Mouse (Mus musculus) granulocyte monocyte progenitor cell, adult 5-6 weeks (primary cell): Measurements from ENCODE around the gene Itgb3. TPM values are rescaled to one million over a fixed set of nuclear protein-coding genes. Genes with fewer than 3 reads are reported as not detected.

Experiments used
- ATAC-seq: replicated peaks from 2 replicates; pipeline ENCODE4 v1.8.0; 2016; ENCODE audit warnings: mild to moderate bottlenecking, moderate TSS enrichment, inconsistent platforms; ENCODE audit not compliant: poor library complexity, severe bottlenecking
- total RNA-seq, 2 experiments: library from RNA; stranded (forward) in 1 of 2; stranded (reverse) in 1 of 2; fragments of 200-712, 200-1000 nt in 1 of 2; fragments of >200 nt in 1 of 2; fragmentation: Nextera tagmentation in 1 of 2; gene quantifications; 2 replicates each; pipeline ENCODE4 v1.2.3; 2014 to 2017

The Itgb3 gene
- total RNA-seq, 2 experiments from 2014 or later: 1.9 to 7.2 TPM

DNA sequence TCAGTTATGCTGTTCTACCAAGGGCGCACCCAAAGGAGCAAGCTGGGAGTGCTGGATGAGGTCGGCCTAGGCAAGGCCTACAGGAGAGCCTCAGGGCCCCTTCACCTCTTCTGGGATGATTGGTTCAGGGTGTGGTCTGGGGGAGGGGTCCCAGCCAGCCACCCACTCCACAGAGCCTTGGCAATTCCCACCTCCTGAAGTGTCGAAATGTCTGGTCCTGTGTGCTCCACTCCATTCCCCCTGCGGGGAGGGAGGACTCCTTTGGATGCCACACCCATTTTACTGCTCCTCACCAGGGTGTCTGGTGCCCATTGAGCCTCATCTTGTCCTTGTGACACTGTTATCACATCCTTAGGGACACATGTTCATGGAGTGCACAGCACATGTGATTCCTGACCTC is 38.4 kb downstream of the Itgb3 start:
- ATAC-seq: no peak

DNA sequence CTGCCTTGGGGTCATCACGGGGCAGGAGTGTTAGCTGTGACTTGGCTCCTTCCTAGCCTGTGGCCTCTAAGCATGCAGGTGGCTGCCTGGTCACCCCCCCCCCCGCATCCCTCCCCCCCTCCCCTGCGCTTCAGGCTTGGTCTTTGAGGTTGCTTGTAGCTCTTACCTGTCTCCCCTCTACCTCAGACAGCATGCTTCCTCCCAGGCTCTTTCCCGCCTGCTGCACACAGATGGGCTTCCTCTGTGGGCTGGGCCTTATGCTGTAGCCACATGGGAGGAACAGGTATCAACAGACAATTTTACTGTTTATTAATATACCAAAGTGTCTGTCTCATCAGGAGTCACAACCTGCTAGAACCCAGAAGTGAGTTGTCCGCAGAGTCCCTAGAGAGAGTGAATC is 38.8 kb downstream of the Itgb3 start:
- ATAC-seq: no peak

DNA sequence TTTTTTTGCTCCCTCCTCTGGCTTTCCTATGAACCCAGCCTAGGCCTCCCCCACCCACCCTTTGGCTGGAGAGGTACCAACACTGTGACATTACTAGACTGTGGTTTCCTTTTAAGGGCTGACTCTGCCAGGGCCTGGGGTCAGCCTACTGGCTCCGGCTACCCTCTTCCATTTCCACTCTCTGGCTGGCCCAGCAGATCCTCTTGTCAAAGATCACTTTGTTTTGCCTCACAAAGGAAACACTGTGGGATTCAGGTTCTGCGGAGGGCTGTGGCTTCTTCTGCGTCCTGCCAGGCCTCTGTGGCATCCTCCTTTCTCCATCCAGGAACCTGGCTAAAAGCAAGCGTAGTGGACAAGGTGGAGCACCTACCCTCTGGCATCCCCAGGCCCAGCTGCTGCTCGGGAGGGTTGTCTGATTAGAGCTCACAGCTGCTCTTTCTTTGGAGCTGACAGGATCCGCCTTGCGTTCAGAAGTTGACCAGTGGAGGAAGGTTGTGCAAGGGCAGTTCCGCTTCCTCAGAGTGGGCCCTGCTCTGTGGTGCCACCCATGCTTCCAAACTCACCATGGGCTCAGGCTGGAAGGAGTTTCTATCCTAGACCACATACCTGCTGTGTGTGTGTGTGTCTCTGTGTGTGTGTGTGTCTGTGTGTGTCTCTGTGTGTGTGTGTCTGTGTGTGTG is 39.5 kb downstream of the Itgb3 start:
- ATAC-seq: peak; percentile 94

DNA sequence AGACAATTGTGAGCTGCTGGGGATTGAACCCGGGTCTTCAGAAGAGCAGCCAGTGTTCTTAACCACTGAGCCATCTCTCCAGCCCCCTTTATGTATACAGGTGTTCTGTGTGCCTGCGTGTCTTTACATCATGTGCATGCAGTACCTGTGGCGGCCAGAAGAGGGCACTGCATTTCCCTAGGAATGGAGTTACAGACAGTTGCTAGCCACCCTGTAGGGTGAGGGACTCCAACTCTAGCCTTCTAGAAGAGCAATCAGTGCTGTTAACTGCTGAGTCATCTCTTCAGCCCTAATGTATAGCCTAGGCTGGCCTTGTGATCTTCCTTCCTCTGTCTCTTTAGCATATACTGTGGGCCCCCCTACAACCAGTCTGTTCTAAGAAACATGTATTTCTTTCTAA is 40.8 kb downstream of the Itgb3 start:
- ATAC-seq: peak; percentile 41

DNA sequence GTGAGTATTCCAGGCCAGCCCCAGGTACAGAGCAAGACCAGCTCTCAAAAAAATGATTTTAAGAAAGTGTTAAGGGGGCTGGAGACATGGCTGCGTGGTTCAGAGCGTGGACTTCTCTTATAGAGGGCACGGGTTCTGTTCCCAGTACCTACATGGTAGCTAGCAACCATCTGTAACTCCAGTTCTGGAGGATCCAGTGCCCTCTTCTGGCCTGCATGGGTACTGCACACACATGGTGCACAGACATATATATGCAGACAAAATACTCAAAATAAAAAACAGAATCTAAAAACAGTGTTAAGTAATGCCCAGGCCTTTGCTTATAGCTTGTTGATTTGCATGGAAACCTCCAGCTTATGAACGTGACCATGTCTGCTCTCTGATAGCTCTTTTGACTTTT is 52.8 kb downstream of the Itgb3 start:
- ATAC-seq: no peak

DNA sequence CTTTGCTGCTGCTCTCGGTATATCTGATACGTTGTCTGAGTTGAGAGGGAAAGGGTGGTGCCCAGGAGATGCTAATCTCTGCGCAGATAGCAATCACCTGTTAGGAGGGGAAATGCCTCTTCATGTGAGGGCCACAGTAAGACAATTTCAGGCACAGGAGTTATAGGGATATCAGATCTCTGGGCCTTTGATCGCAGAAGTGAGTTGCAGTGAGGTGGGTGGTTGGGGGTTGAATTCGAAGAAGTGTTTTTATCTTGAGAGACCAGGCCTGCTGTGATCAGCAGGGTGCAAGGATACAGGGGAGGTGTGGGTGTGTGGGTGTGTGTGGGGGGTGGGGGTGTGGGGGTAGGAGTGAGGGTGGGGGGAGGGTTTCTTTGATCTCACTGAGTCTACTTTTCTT is 53.3 kb downstream of the Itgb3 start:
- ATAC-seq: no peak

DNA sequence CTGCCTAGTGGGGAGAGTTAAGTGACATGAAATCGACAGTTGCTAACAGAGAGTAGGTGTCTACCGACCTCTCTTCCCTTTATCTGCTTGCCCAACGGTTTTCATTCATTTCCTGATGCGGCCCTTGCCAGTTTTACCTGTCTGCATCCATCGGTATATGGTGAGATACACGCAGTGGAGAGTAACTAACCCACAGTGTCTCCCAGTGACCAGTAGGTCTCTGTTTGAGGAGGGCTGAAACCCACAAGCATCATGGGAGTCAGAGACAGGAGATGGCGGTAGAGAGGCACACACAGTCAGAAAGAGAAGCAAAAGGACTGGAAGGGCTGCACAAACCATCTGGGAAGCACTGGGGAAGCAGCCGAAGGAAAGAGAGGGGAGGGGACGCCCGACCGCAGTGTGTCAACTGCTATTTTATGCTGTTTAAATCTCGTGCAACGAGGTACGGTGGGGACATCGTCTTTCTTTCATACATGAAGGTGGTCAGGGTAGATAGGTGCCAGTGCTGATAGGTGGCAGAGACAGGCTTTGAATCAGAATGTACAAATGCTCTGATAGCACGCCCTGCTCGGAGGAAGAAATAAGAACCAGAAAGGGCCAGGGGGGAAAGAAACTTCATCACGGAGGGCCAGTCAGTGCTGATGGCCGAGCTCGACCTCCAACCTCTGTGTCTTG is 53.9 kb downstream of the Itgb3 start:
- ATAC-seq: no peak

DNA sequence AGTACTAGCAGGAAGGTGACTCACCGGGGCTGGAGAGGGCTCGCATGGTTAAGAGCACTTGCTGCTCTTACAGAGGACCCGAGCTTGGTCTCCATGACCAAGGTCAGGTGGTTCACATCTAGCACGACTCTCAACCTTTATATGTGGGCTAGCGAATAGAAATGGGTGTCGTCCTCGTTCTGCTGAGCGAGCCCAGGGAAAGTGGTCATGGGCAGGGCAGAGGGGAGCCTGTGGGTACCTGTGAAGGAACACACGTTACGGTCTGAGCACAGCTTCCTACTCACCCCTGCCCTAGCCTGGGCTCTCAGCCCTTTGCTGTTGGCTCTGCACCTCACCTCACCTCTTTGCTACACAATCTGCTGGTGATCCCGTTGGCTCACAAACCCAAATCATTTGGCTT is 54.8 kb downstream of the Itgb3 start:
- ATAC-seq: no peak

DNA sequence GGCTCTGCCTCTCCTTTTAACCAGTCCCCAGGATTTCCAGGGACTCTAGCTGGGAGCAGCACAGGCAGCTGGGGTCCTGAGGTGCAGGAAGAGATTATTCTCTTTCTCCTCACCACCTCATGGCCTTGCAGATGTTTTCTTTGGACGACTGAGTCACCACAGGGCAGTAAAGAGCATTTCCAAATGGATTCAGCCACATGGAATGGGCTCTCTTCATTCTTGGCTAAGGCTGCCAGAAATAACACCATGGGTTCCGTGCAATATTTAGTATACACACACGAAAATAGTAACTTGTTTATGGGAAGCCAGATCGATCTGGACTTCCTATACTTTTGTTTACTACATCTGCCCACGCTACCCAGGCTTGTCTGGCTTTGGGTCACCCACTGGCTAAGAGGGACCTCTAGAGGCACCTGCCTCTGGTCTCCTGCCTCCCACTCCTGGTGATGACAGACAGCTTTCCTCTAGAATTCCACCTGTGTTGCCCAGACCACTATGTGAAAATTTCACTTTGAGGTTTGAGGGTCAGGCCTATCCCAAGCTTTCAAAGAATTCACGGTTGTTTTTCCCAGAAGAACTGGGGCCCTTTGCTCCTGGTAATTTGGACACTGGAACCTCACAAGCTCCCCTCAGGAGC is 55.6 kb downstream of the Itgb3 start:
- ATAC-seq: no peak

DNA sequence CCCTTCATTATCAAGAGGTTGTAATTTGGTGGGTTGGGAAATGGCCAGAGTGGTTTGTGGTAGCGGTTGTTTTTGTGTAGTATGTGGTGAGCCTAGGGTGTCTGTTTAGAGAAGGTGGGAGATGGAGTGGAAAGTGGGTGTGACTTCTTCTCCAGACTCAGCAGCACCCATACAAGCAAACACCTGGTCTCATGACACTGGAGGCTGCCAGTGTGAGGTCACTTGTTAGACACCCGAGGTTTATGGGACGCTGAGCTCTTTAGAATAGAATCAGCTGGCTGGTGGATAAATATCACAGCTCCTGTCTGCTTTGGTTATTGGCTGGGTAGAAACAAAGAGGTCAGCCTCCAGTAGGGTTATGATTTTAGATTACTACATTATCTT is 56.1 kb downstream of the Itgb3 start:
- peak; percentile 31; the same call in 1 of the 2 replicates for ATAC-seq

DNA sequence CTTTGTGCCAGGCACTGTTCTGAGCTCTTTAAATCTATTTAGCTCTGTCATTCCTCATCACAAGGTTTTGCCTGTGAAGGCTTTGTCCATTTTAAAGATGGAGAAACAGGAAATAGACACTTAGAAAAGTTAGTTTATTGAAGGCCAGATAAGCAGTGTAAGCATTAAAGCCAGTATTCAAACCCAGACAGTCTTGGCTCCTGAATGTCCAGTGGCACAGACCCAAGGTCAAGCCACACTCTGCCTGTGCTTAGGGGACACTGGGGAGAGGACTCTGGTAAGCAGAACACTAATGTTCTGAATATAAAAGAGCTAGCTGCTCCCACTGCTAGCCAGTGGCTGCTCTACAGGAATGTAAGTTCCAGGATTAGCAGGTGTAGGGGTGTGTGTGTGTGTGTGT is 56.6 kb downstream of the Itgb3 start:
- ATAC-seq: no peak

DNA sequence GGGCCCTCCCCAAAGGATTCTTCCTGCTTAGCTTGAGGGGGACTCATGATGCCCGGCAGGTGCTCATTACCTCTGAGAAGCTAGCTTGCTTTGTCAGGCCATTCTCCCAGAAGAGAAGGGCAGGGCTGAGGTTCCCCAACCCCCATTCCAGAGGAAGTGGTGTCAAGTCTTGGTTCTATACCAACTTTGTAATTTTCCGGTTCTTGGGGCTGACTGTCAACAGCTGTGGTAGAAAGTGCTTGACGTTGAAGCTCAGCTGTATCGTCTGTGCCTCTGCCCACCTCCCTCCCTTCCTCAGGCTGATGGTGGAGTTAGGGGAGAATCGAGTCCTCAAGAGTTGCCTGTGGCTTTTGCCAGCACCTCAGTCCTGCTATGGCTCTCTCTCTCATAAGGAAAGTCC is 59.6 kb downstream of the Itgb3 start:
- ATAC-seq: peak; percentile 55

DNA sequence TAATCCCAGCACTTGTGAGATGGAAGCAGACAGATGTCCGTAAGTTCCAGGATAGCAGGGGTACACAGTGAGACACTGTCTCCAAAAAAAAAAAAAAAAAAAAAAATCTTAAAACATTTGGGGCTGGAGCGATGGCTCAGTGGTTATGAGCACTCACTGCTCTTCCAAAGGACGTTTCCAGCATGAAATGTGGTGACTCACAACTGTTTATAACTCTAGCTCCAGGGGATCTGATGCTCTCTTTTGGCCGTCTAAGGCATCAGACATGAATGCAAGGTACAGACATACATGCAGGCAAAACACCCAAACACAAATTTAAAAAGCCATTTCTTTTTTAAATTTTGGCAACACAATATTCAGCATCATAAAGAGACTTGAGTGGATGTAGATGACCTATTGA is 65.6 kb downstream of the Itgb3 start:
- no peak for ATAC-seq

DNA sequence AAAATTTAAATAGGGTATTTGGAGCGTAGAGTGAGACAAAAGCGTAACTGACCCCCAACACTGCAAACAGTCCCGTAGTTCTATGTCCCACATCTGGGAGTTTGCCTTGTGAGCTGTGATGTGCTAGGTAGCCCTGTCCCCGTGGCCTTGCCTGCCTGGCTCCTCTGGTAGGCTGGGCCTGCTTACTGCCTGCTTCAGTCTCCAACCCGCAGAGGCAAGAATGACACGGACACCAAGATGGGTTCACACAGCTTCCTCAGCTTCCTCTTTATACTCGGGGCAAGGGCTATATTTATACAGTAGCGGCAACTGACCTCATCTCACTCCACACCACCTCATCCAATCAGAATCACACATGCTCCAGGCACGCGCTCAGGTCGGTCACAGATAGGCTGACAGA is 67.0 kb downstream of the Itgb3 start:
- peak; percentile 59 for ATAC-seq

DNA sequence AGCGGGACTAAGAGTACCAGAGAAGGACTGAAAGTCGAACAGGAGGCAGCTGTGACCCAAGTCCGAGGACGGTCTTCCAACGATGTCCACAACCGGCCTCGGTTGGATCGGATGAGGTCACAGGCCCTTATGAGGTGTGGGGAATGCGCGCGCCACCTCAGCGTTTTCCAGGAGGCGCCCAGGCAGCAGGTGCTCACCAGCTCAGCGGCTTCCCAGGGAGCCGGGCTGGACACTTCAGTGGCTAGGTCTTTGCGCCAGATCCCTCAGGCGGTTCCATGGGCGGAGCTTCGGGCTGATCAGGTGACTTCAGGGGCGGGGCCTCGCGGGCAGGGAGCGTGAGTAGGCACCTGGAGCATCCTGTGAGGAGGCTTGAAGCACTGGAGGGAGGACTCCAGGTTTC is 77.7 kb downstream of the Itgb3 start, which contains the start of gene Gm11639:
TSS of gene Gm11639 (plus strand) at position 160 of the 400 bp plus-strand sequence.
- no peak for ATAC-seq

DNA sequence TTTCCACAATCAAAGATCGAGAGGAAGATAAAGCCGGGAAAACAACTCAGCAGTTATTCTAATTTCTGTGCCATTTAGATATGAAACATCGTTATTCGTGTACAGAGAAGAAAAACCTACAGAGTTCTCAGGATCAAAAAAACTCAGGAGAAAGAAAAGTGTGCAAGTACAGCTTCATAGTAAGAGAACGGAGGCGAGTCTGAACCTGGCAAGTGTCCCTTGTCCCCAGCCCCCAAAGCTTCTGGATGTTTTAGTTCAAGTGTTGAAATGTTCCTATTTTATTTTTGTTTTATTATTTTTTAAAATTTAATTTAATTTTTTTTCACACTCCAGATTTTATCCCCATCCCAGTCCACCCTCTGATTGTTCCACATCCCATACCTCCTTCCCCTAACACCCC is 85.4 kb downstream of the Itgb3 start:
- no peak for ATAC-seq

DNA sequence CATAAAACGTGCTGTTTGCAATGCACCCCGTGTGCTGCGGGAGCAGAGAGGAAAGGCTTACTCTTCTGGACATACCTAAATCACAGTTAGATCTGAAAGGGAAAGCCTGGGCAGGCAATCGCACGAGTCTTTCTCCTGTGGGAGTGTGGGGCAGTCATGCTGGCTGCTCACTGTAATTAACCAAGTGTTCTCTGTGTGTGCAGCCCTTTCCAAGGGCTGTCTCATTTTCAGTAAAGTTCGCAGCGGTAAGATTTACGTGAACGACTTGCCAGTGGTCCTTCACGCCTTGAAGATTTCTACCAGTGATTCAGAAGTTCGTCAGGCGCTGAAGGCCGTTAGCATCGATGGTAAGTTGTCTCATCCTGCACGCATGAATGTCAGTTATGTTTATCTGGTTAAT is 96.3 kb downstream of the Itgb3 start:
- no peak for ATAC-seq

DNA sequence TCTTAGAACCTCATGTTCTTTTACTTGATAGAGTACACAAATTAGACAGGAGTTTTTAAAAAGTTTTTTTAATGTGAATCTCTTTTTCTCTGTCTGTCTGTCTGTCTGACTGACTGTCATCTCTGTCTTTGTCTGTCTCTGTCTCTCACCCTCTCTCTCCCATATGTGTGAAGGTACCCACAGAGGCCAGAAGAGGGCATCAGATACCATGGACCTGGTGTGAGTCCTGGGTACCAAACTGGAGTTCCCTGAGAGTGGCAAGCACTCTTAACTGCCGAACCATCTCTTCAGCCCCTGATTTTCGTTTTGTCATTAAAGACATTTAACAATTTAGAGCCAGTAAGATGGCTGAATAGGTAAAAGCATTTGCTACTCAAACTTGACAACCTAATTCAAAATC is 99.3 kb downstream of the Itgb3 start:
- no peak for ATAC-seq
